Mouse (Mus musculus) liver, embryonic 13.5 days (tissue): ENCODE measurements around the gene Aaed1. TPM values are rescaled to one million over a fixed set of nuclear protein-coding genes. Genes with fewer than 3 reads are reported as not detected.

Source experiments
- ATAC-seq: fragments of 200-750 bp; cut with Nextera tagmentation; 2 replicates; pipeline ENCODE4 v1.8.0; 2017; ENCODE audit warnings: low read depth, mild to moderate bottlenecking, moderate number of reproducible peaks, moderate library complexity
- DNase-seq: peaks from one replicate; pipeline ENCODE4 v3.0.0; 2022
- H3K27ac ChIP-seq: fragments of 300-500 bp; sonication (generic); 2 replicates; pipeline ENCODE4 v1.5.1; 2015; ENCODE audit warnings: moderate library complexity, mild to moderate bottlenecking, inconsistent platforms
- H3K27me3 ChIP-seq: fragments of 300-500 bp; sonication (generic); 2 replicates; pipeline ENCODE4 v1.6.1; 2015; ENCODE audit warnings: mild to moderate bottlenecking, inconsistent platforms
- H3K36me3 ChIP-seq: fragments of 300-500 bp; sonication (generic); 2 replicates; pipeline ENCODE4 v1.6.1; 2015; ENCODE audit warnings: mild to moderate bottlenecking, inconsistent platforms
- H3K4me1 ChIP-seq: fragments of 300-500 bp; sonication (generic); replicated peaks from 2 replicates; pipeline ENCODE4 v1.6.1; 2015; ENCODE audit warnings: inconsistent platforms
- H3K4me2 ChIP-seq: fragments of 300-500 bp; sonication (generic); 2 replicates; pipeline ENCODE4 v1.6.1; 2015; ENCODE audit warnings: inconsistent platforms, mild to moderate bottlenecking, moderate library complexity
- H3K4me3 ChIP-seq: fragments of 300-500 bp; sonication (generic); replicated peaks from 2 replicates; pipeline ENCODE4 v1.5.1; 2015; ENCODE audit warnings: mild to moderate bottlenecking, inconsistent platforms
- H3K9ac ChIP-seq: fragments of 300-500 bp; sonication (generic); 2 replicates; pipeline ENCODE4 v1.6.1; 2015; ENCODE audit warnings: mild to moderate bottlenecking, inconsistent platforms
- H3K9me3 ChIP-seq: fragments of 300-500 bp; sonication (generic); replicated peaks from 2 replicates; pipeline ENCODE4 v1.6.1; 2016; ENCODE audit warnings: inconsistent platforms
- WGBS: fragments of 180-500 bp; shearing (Covaris S2); methylation state at CpG from one replicate; pipeline ENCODE4 v1.1.7; 2015; ENCODE audit not compliant: insufficient replicate concordance; 5-methylcytosine and 5-hydroxymethylcytosine counted together
- polyA plus RNA-seq: library from polyadenylated mRNA; unstranded; fragments of >200 nt; fragmentation: Nextera tagmentation; extraction: Ambion mirVana; gene quantifications from 2 replicates; pipeline ENCODE4 v1.2.1, GENCODE M21; 2015

Gene Aaed1
- 21.6 and 25.1 TPM in 2 replicates for polyA plus RNA-seq

- peak within 1 kb of the TSS; percentile 92 for H3K27ac ChIP-seq
- ATAC-seq = peak; percentile 94
Observed at GRCm38 (mm10) chr13:64312024-64312915, at the start of gene Aaed1. Gene Aaed1, minus strand, starts transcription at chr13:64312710.

GRCm38 (mm10) chr13:64362139-64362538 lies 49.6 kb upstream of the Aaed1 start:
- Histone ChIP-seq H3K4me2 (no peak overlapping the region), H3K9ac (no peak overlapping the region), H3K4me1 (peaks cover 10% of the 10 kb centered on the region), H3K9me3 (no peaks in the 10 kb centered on the region), H3K27me3 (no peaks in the 10 kb centered on the region), H3K4me3 (no peak overlapping the region), H3K27ac (no peak overlapping the region), H3K36me3 (peaks cover 13% of the 10 kb centered on the region)
- ATAC-seq (no peak), DNase-seq (no peak)
- 68% methylated on average over 6 of the region's 6 CpGs for WGBS

More at GRCm38 (mm10) chr13:64312024-64312915, at the start of gene Aaed1:
- Histone ChIP-seq H3K36me3 (peaks cover 12% of the 10 kb centered on the region), H3K4me3 (peak within 1 kb of the TSS; percentile 70), H3K9me3 (no peaks in the 10 kb centered on the region), H3K9ac (peak within 1 kb of the TSS; percentile 84), H3K27me3 (no peaks in the 10 kb centered on the region), H3K4me2 (peak within 1 kb of the TSS; percentile 89), H3K4me1 (peaks cover 45% of the 10 kb centered on the region)
- peak; percentile 78 for DNase-seq
- WGBS = under 1% methylated on average over 74 of the region's 74 CpGs

- Histone ChIP-seq H3K4me2 (no peak overlapping the region), H3K27me3 (no peaks in the 10 kb centered on the region), H3K4me1 (peaks cover 17% of the 10 kb centered on the region), H3K27ac (no peak overlapping the region), H3K9ac (no peak overlapping the region), H3K36me3 (peaks cover 8% of the 10 kb centered on the region), H3K4me3 (no peak overlapping the region), H3K9me3 (no peaks in the 10 kb centered on the region)
- WGBS = 70% methylated on average over 3 of the region's 3 CpGs
- DNase-seq (no peak), ATAC-seq (no peak)
Observed at GRCm38 (mm10) chr13:64361020-64361419, 48.5 kb upstream of the Aaed1 start.

- WGBS = 86% methylated on average over 3 of the region's 3 CpGs
- peaks cover 12% of the 10 kb centered on the region for H3K4me1 ChIP-seq
- DNase-seq = no peak
- H3K9me3 ChIP-seq = no peaks in the 10 kb centered on the region
- no peaks in the 10 kb centered on the region for H3K27me3 ChIP-seq
- no peak overlapping the region for H3K27ac ChIP-seq
- H3K4me3 ChIP-seq = no peak overlapping the region
- ATAC-seq = no peak
- H3K36me3 ChIP-seq = peaks cover 4% of the 10 kb centered on the region; the same call in 1 of the 2 replicates
- H3K9ac ChIP-seq = no peak overlapping the region
- H3K4me2 ChIP-seq = no peak overlapping the region
Observed at GRCm38 (mm10) chr13:64359702-64360101, 47.2 kb upstream of the Aaed1 start.

GRCm38 (mm10) chr13:64358476-64358875 lies 46.0 kb upstream of the Aaed1 start:
- peaks cover 12% of the 10 kb centered on the region for H3K4me1 ChIP-seq
- H3K4me3 ChIP-seq = no peak overlapping the region
- H3K27me3 ChIP-seq = no peaks in the 10 kb centered on the region
- 72% methylated on average over 1 of the region's 1 CpGs for WGBS
- no peak overlapping the region for H3K27ac ChIP-seq
- no peak overlapping the region for H3K9ac ChIP-seq
- H3K4me2 ChIP-seq = no peak overlapping the region
- ATAC-seq (no peak), DNase-seq (no peak)
- H3K36me3 ChIP-seq = peaks cover 3% of the 10 kb centered on the region; the same call in 1 of the 2 replicates
- no peaks in the 10 kb centered on the region for H3K9me3 ChIP-seq

- H3K4me1 ChIP-seq = peaks cover 12% of the 10 kb centered on the region
- H3K4me2 ChIP-seq = peak overlapping the region; percentile 35
- H3K4me3 ChIP-seq = no peak overlapping the region
- 46% methylated on average over 5 of the region's 5 CpGs for WGBS
- H3K36me3 ChIP-seq = no peaks in the 10 kb centered on the region
- H3K27me3 ChIP-seq = peaks cover 6% of the 10 kb centered on the region
- no peaks in the 10 kb centered on the region for H3K9me3 ChIP-seq
- H3K27ac ChIP-seq = no peak overlapping the region
- peak; percentile 88 for ATAC-seq
- no peak overlapping the region for H3K9ac ChIP-seq
- no peak for DNase-seq
Observed at GRCm38 (mm10) chr13:64357389-64357788, 44.9 kb upstream of the Aaed1 start.

GRCm38 (mm10) chr13:64349474-64349873 lies 37.0 kb upstream of the Aaed1 start:
- no peak overlapping the region for H3K4me2 ChIP-seq

GRCm38 (mm10) chr13:64344082-64344501 lies 31.6 kb upstream of the Aaed1 start:
- Histone ChIP-seq H3K4me3 (peak overlapping the region; percentile 60), H3K36me3 (no peaks in the 10 kb centered on the region), H3K9ac (peak overlapping the region; percentile 68), H3K27ac (0 out of 2 replicates have a peak overlapping the region, but pooled peaks have one; percentile 20), H3K4me1 (no peaks in the 10 kb centered on the region; the same call in 1 of the 2 replicates), H3K4me2 (peak overlapping the region; percentile 75), H3K9me3 (no peaks in the 10 kb centered on the region), H3K27me3 (no peaks in the 10 kb centered on the region)
- no peak for DNase-seq
- WGBS = 2% methylated on average over 9 of the region's 9 CpGs
- peak; percentile 79 for ATAC-seq

More at GRCm38 (mm10) chr13:64349474-64349873, 37.0 kb upstream of the Aaed1 start:
- H3K9ac ChIP-seq = no peak overlapping the region
- H3K27me3 ChIP-seq = peaks cover 8% of the 10 kb centered on the region
- H3K4me1 ChIP-seq = no peaks in the 10 kb centered on the region
- ATAC-seq (no peak), DNase-seq (no peak)
- no peaks in the 10 kb centered on the region for H3K9me3 ChIP-seq
- no peak overlapping the region for H3K27ac ChIP-seq
- H3K4me3 ChIP-seq = no peak overlapping the region
- WGBS = 54% methylated on average over 2 of the region's 2 CpGs
- H3K36me3 ChIP-seq = no peaks in the 10 kb centered on the region

- ATAC-seq (peak; percentile 51; the same call in 1 of the 2 replicates), DNase-seq (no peak)
- Histone ChIP-seq H3K36me3 (no peaks in the 10 kb centered on the region), H3K27ac (0 out of 2 replicates have a peak overlapping the region, but pooled peaks have one; percentile 20), H3K4me1 (no peaks in the 10 kb centered on the region; the same call in 1 of the 2 replicates), H3K9ac (peak overlapping the region; percentile 68), H3K27me3 (no peaks in the 10 kb centered on the region), H3K9me3 (no peaks in the 10 kb centered on the region), H3K4me2 (peak overlapping the region; percentile 75), H3K4me3 (peak overlapping the region; percentile 60)
- 23% methylated on average over 10 of the region's 10 CpGs for WGBS
Observed at GRCm38 (mm10) chr13:64343598-64343997, 31.1 kb upstream of the Aaed1 start.

- DNase-seq = no peak
- ATAC-seq = no peak
- 46% methylated on average over 4 of the region's 4 CpGs for WGBS
Observed at GRCm38 (mm10) chr13:64335546-64336132, 23.1 kb upstream of the Aaed1 start.

GRCm38 (mm10) chr13:64333102-64333501 lies 20.6 kb upstream of the Aaed1 start:
- Histone ChIP-seq H3K4me3 (no peak overlapping the region), H3K9ac (no peak overlapping the region), H3K9me3 (no peaks in the 10 kb centered on the region), H3K27me3 (no peaks in the 10 kb centered on the region), H3K27ac (no peak overlapping the region), H3K36me3 (no peaks in the 10 kb centered on the region), H3K4me2 (no peak overlapping the region), H3K4me1 (no peaks in the 10 kb centered on the region)
- 78% methylated on average over 3 of the region's 3 CpGs for WGBS
- ATAC-seq = no peak
- DNase-seq = no peak

More at GRCm38 (mm10) chr13:64335546-64336132, 23.1 kb upstream of the Aaed1 start:
- H3K4me2 ChIP-seq = no peak overlapping the region
- H3K9me3 ChIP-seq = no peaks in the 10 kb centered on the region
- H3K36me3 ChIP-seq = no peaks in the 10 kb centered on the region
- H3K27me3 ChIP-seq = no peaks in the 10 kb centered on the region
- no peak overlapping the region for H3K4me3 ChIP-seq
- no peak overlapping the region for H3K9ac ChIP-seq
- no peak overlapping the region for H3K27ac ChIP-seq
- no peaks in the 10 kb centered on the region for H3K4me1 ChIP-seq
